Mouse (Mus musculus) heart, embryonic 15.5 days (tissue): ENCODE data around the gene Smo. TPM values are rescaled to one million over a fixed set of nuclear protein-coding genes. Genes with fewer than 3 reads are reported as not detected.
A peak's percentile ranks its signal among the peaks of the same experiment; 100 is the strongest.

ENCODE experiments used
- ATAC-seq: fragments of 200-750 bp; cut with Nextera tagmentation; replicated peaks from 2 replicates; pipeline ENCODE4 v1.8.0; 2017; ENCODE audit warnings: low read depth, moderate TSS enrichment; ENCODE audit not compliant: insufficient number of reproducible peaks, insufficient read depth, low FRiP score
- H3K27ac ChIP-seq: fragments of 300-500 bp; sonication (generic); 2 replicates; pipeline ENCODE4 v1.5.1; 2015; ENCODE audit warnings: mild to moderate bottlenecking, inconsistent platforms
- H3K27me3 ChIP-seq: fragments of 300-500 bp; sonication (generic); 2 replicates; pipeline ENCODE4 v1.6.1; 2015; ENCODE audit warnings: inconsistent platforms
- H3K36me3 ChIP-seq: fragments of 300-500 bp; sonication (generic); 2 replicates; pipeline ENCODE4 v1.6.1; 2015; ENCODE audit warnings: mild to moderate bottlenecking, inconsistent platforms
- H3K4me1 ChIP-seq: fragments of 300-500 bp; sonication (generic); replicated peaks from 2 replicates; pipeline ENCODE4 v1.6.1; 2015; ENCODE audit warnings: inconsistent platforms
- H3K4me2 ChIP-seq: fragments of 300-500 bp; sonication (generic); 2 replicates; pipeline ENCODE4 v1.6.1; 2015; ENCODE audit warnings: inconsistent platforms, mild to moderate bottlenecking, moderate library complexity
- H3K4me3 ChIP-seq: fragments of 300-500 bp; sonication (generic); 2 replicates; pipeline ENCODE4 v1.5.1; 2015; ENCODE audit warnings: mild to moderate bottlenecking, inconsistent platforms
- H3K9ac ChIP-seq: fragments of 300-500 bp; sonication (generic); 2 replicates; pipeline ENCODE4 v1.6.1; 2015; ENCODE audit warnings: mild to moderate bottlenecking, inconsistent platforms
- H3K9me3 ChIP-seq: fragments of 300-500 bp; sonication (generic); replicated peaks from 2 replicates; pipeline ENCODE4 v1.6.1; 2016; ENCODE audit warnings: inconsistent platforms
- WGBS: fragments of 180-500 bp; shearing (Covaris S2); methylation state at CpG from one replicate; pipeline ENCODE4 v1.1.7; 2015; ENCODE audit warnings: mixed read lengths; 5-methylcytosine and 5-hydroxymethylcytosine counted together
- polyA plus RNA-seq: library from polyadenylated mRNA; unstranded; fragments of >200 nt; fragmentation: Nextera tagmentation; extraction: Ambion mirVana; gene quantifications from 2 replicates; pipeline ENCODE4 v1.2.1, GENCODE M21; 2015

The Smo gene
- polyA plus RNA-seq = 14.2 and 24.4 TPM in 2 replicates

DNA sequence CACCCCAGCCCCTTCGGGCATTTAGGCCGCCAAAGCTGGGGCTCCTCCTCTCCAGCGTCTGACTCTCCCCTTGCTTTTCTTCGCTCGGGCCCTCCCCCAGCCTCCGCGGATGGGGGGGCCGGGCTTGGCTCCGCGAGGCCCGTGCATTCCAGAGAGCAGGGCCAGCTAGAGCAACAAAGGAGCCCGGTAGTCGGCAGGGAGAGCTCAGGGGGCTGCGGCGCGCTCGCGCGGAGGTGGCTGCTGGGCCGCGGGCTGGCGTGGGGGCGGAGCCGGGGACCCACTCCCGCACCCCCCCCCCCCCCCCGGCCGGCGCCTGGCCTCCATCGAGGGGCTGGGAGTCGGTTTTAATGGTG, at the start of gene Smo:
Smo (plus strand) TSS at position 168 of the 353 bp plus-strand sequence.
- peaks cover 4% of the 10 kb centered on the region; the same call in 1 of the 2 replicates for H3K36me3 ChIP-seq
- 0% methylated on average over 23 of the region's 30 CpGs for WGBS
- no peaks in the 10 kb centered on the region for H3K27me3 ChIP-seq
- H3K4me2 ChIP-seq = peak within 1 kb of the TSS; percentile 79
- peak within 1 kb of the TSS; percentile 92 for H3K4me3 ChIP-seq
- H3K27ac ChIP-seq = peak within 1 kb of the TSS; percentile 97
- peak; percentile 96 for ATAC-seq
- H3K9ac ChIP-seq = peak within 1 kb of the TSS; percentile 97
- H3K9me3 ChIP-seq = no peaks in the 10 kb centered on the region
- peaks cover 24% of the 10 kb centered on the region for H3K4me1 ChIP-seq

DNA sequence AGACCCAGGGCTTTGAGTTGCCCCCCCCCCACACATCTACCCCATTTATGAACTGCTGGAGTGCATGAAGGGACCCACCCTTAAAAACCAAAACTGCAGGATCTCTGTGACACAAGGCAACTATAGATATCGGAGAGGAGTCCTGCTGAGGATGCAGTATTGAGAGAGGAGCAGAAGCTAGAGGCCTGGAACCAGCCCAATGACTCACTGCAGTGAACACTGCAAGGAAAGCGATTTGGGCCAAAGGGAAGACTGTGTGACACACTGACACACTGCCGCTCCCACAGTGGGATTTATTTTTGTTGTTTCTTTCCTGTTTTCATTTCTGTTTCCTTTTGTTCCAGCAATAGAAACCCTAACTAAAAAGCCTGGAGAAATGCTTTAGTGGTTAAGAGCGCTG, 49.4 kb upstream of the Smo start:
- Histone ChIP-seq H3K9ac (no peak overlapping the region), H3K36me3 (no peaks in the 10 kb centered on the region), H3K9me3 (no peaks in the 10 kb centered on the region), H3K27me3 (peaks cover 6% of the 10 kb centered on the region; the same call in 1 of the 2 replicates), H3K27ac (no peak overlapping the region), H3K4me2 (no peak overlapping the region), H3K4me1 (no peaks in the 10 kb centered on the region), H3K4me3 (no peak overlapping the region)
- 75% methylated on average over 4 of the region's 4 CpGs for WGBS
- ATAC-seq = no peak

DNA sequence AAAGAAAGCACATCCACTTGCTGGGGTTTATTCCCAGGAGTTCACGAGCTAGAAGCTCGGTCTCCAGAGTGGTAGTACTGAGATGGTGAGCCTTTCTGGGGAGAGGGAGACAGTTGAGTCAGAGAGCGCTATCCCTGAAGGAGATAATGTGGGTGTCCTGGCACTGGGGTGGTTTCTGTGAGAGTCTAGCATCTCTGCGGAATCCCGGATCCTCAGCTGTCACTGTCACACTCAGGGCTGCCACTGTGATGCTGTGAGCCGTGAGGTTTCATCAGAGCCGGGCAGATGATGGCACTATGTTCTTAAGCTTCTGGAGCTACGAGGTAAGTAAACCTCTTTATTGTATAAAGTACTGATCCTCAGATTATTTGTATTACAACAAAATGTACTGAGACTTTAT, 45.8 kb upstream of the Smo start:
- H3K4me3 ChIP-seq = no peak overlapping the region
- no peak overlapping the region for H3K27ac ChIP-seq
- H3K4me1 ChIP-seq = peaks cover 5% of the 10 kb centered on the region
- H3K9me3 ChIP-seq = no peaks in the 10 kb centered on the region
- peaks cover 30% of the 10 kb centered on the region for H3K27me3 ChIP-seq
- H3K9ac ChIP-seq = no peak overlapping the region
- ATAC-seq = no peak
- 70% methylated on average over 8 of the region's 8 CpGs for WGBS
- H3K36me3 ChIP-seq = no peaks in the 10 kb centered on the region
- no peak overlapping the region for H3K4me2 ChIP-seq

DNA sequence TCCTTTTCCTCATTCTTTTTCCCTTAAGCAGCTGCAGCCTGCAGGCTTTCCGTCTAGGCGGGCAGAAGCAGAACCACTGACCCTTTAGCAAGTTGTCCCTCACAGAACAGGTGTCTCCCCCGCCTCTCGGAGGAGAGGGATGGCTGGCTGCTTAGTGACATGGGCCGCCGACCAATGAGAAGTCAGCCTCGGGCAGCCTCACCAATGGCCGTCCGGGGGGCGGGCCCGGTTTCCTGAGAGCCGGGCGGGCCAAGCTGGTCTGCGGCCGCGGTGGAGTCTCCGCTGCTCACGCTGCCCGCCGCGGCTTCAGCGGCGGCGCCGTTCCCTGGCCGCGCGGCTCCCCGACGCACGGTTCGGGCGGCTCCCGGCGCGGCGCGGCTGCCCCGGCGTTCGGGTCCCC, 41.4 kb upstream of the Smo start, which contains the start of gene Tspan33:
Tspan33 (plus strand) TSS at position 270 of the 400 bp plus-strand sequence.
- Histone ChIP-seq H3K9me3 (no peaks in the 10 kb centered on the region), H3K9ac (peak within 1 kb of the TSS; percentile 76), H3K27me3 (peaks cover 34% of the 10 kb centered on the region), H3K4me3 (peak within 1 kb of the TSS; percentile 76), H3K4me2 (peak within 1 kb of the TSS; percentile 98), H3K36me3 (no peaks in the 10 kb centered on the region), H3K4me1 (peaks cover 13% of the 10 kb centered on the region), H3K27ac (no peak within 1 kb of the TSS)
- under 1% methylated on average over 41 of the region's 41 CpGs for WGBS
- ATAC-seq = peak; percentile 97

DNA sequence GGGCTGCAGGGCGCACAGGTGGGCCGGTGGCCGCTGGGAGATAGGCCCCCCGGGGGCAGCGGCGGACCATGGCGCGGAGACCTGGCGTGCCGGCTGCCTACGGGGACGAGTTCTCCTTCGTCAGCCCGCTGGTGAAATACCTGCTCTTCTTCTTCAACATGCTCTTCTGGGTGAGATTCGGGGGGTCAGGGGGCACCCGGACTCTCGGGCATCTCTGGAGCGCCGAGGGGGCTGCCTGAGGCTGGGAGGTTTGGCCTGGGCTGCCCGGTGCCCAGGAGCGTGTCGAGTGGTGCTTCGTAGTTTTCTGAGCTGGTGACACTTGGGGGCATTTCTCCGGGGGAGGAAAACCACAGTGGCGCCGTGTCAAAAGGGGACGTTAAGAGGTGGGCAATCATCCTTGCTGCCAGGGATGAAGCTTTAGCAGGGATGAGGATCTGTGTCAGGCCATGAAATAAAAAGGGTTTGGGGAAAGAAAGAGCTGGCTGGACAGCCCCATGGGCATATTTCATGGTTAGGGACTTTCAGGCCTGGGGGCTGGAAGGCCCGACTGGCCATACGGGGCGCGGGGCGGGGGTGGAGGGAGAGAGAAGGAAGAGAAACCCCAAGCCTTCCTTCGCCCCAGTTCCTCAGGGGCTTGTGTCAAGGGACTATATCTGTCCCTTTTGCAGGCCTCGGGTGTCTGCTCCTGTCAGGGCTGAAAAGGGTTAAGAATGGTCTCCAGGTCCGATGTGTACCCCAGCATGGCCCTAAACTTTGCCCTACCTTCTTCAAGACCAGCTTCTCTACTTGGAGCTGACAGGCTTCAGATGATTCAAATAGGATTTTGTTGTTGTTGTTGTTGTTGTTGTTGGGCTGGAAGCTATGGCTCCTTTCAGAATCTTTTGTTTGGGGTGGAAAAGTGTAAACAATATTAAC, 40.7 kb upstream of the Smo start:
- ATAC-seq = 0 out of 2 replicates have a peak, but pooled peaks have one; percentile 6
- Histone ChIP-seq H3K9me3 (no peaks in the 10 kb centered on the region), H3K4me2 (peak overlapping the region; percentile 98), H3K4me1 (peaks cover 13% of the 10 kb centered on the region), H3K27ac (no peak overlapping the region), H3K36me3 (no peaks in the 10 kb centered on the region), H3K4me3 (peak overlapping the region; percentile 76), H3K27me3 (peaks cover 34% of the 10 kb centered on the region), H3K9ac (peak overlapping the region; percentile 76)
- WGBS = 7% methylated on average over 35 of the region's 35 CpGs

DNA sequence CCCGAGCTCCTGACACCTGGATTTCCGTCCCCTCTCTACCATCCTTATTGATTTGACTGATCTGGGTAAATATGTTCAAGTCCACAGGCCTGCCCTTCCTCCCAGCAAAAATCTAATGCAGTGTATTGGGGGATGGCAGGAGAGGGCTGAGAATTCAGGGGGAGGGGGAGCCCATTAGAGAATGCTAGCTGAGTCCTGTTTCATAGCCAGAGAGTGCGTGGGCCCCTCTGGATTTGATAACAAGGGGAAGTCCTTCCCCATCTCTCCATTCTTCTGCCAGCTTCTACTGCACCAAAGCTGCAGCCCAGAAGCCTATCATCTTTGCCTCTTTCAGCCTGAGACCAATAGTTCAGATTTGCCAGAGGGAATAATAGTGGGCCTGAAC, 40.0 kb upstream of the Smo start:
- WGBS = 61% methylated on average over 3 of the region's 3 CpGs
- H3K4me2 ChIP-seq = peak overlapping the region; percentile 21; the same call in 1 of the 2 replicates
- 0 out of 2 replicates have a peak overlapping the region, but pooled peaks have one; percentile 76 for H3K4me3 ChIP-seq
- H3K27ac ChIP-seq = no peak overlapping the region
- no peaks in the 10 kb centered on the region for H3K9me3 ChIP-seq
- H3K27me3 ChIP-seq = peaks cover 34% of the 10 kb centered on the region
- ATAC-seq = no peak
- H3K4me1 ChIP-seq = peaks cover 13% of the 10 kb centered on the region
- no peaks in the 10 kb centered on the region for H3K36me3 ChIP-seq
- H3K9ac ChIP-seq = no peak overlapping the region

DNA sequence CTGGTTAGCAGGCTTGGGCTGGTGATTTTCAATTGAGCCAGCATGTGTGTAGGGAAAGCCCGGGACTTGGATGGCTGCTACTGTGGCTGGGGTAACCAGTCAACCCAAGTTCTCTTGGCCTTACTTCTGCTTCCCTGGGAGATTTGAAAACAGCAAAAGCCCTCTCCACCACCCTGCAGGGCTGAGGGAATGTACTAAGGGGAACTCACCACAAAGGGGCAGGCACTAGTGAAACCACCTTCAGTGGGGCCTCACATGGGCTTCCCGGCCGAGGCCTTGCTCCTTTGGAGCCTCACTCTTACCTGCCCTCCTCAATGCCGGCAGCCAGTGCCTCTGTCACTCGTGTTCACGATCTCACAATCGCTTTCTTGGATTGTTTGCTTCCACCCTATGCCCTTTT, 39.3 kb upstream of the Smo start:
- WGBS = 67% methylated on average over 7 of the region's 7 CpGs
- H3K4me2 ChIP-seq = 0 out of 2 replicates have a peak overlapping the region, but pooled peaks have one; percentile 21
- no peak overlapping the region for H3K27ac ChIP-seq
- no peaks in the 10 kb centered on the region for H3K9me3 ChIP-seq
- ATAC-seq = no peak
- no peak overlapping the region for H3K9ac ChIP-seq
- no peaks in the 10 kb centered on the region for H3K36me3 ChIP-seq
- H3K4me3 ChIP-seq = no peak overlapping the region
- H3K27me3 ChIP-seq = peaks cover 28% of the 10 kb centered on the region
- peaks cover 13% of the 10 kb centered on the region for H3K4me1 ChIP-seq

DNA sequence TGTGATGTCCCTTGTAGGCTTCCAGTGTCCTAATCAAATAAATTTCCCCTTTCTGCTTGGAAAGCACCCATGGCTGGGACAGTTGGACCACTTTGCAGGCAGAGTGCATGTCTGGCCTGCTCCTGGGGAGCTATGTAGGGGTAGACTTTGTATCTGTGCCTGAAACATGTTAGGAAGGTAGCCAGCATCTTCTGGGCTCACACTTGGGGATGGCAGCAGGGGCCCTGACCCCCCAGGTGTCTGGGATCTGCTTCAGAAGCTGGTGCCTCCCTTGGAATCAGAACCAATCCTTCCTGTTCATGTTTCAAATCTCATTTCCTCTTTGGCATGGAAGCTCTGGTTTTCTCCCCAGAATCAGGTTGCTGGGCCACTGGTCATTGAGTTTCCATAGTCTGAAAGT, 38.2 kb upstream of the Smo start:
- Histone ChIP-seq H3K27me3 (peaks cover 16% of the 10 kb centered on the region), H3K4me3 (no peak overlapping the region), H3K9me3 (no peaks in the 10 kb centered on the region), H3K27ac (no peak overlapping the region), H3K36me3 (no peaks in the 10 kb centered on the region), H3K4me1 (peaks cover 13% of the 10 kb centered on the region), H3K9ac (no peak overlapping the region), H3K4me2 (no peak overlapping the region)
- no peak for ATAC-seq

DNA sequence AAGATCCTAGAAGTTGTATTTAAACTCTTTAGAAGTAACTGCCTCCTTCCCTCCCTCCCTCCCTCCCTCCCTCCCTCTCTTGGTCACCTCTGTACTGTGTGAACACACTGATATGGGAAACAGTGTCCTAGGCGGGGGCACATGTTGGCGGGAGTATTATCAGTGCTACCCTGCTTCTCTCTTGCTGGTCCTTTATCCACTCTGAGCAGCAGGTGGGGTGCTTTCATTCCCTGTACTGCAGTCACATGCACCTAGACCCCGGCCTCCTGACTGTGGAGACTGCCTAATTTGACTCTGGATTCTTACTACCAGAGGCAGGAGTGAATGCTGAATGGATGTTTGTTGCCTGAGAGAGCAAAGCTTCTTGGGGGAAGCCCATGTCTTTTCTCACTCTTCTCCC, 37.8 kb upstream of the Smo start:
- Histone ChIP-seq H3K27ac (no peak overlapping the region), H3K36me3 (no peaks in the 10 kb centered on the region), H3K4me3 (no peak overlapping the region), H3K27me3 (peaks cover 13% of the 10 kb centered on the region), H3K9ac (no peak overlapping the region), H3K9me3 (no peaks in the 10 kb centered on the region), H3K4me2 (no peak overlapping the region), H3K4me1 (peaks cover 13% of the 10 kb centered on the region)
- ATAC-seq = no peak
- 30% methylated on average over 3 of the region's 3 CpGs for WGBS

DNA sequence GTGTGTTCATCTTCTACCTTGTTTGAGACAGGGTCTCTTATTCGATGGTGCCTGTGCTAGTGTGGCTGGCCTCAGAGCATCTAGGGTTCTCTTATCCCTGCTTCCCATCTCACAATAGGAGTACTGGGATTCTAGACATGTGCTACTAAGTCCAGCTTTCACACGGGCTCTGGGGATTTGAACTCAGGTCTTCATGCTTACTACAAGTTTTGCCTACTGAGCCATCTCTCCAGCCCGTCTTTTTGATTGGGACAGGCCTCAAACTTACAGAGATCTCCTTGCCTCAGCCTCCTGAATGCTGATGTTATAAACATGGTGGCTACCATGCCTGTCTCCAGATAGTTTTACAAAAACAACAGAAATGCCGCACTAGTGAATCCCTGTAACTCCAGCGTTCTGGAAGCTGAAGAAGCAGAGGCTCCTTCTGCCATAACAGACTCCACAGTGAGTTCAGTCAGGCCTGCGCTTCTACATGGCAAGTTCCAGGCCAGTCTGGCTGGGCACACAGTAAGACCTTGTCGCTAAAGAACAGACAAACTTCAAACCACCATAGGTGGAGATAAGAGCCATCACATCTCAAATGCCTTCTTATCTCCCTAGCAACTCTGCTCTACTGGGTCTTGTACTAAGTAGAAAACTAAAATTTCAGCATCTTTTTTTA, 36.1 kb upstream of the Smo start:
- H3K9ac ChIP-seq = no peak overlapping the region
- 86% methylated on average over 7 of the region's 7 CpGs for WGBS
- H3K4me3 ChIP-seq = no peak overlapping the region
- H3K9me3 ChIP-seq = no peaks in the 10 kb centered on the region
- H3K27me3 ChIP-seq = peaks cover 3% of the 10 kb centered on the region; the same call in 1 of the 2 replicates
- no peak for ATAC-seq
- no peaks in the 10 kb centered on the region for H3K36me3 ChIP-seq
- H3K27ac ChIP-seq = no peak overlapping the region
- H3K4me1 ChIP-seq = peaks cover 11% of the 10 kb centered on the region
- no peak overlapping the region for H3K4me2 ChIP-seq

DNA sequence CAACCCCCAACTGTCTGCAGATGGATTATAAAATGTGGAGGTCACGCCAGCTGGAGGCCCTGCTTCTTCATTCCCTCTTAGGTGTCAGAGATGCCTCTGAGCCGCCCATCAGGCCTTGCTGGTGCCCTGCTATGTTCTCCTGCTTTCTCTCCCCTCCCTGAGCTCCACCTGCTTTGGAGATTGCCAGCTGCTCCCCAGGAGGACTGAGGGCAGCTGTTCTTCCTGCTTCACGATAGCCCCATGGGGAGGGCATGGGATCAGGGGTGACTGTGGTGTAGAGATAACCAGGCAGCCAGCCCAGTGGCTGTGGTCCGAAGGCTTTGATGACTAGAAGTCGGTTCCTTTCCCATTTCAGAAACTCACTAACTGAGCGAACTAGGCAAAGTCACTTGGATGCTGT, 34.3 kb upstream of the Smo start:
- ATAC-seq = no peak
- H3K27ac ChIP-seq = no peak overlapping the region

More for the DNA sequence above, 34.3 kb upstream of the Smo start:
- no peaks in the 10 kb centered on the region for H3K4me1 ChIP-seq
- H3K27me3 ChIP-seq = no peaks in the 10 kb centered on the region
- H3K4me3 ChIP-seq = no peak overlapping the region
- no peaks in the 10 kb centered on the region for H3K9me3 ChIP-seq
- H3K36me3 ChIP-seq = no peaks in the 10 kb centered on the region
- H3K9ac ChIP-seq = no peak overlapping the region
- 50% methylated on average over 6 of the region's 6 CpGs for WGBS
- no peak overlapping the region for H3K4me2 ChIP-seq
